Mouse (Mus musculus): ENCODE results near the gene Hoxa13. TPM values are rescaled to one million over a fixed set of nuclear protein-coding genes. Genes with fewer than 3 reads are reported as not detected.
A peak's percentile ranks its signal among the peaks of the same experiment; 100 is the strongest.

Gene Hoxa13
- total and polyA plus RNA-seq, 3 experiments = not detected

DNA sequence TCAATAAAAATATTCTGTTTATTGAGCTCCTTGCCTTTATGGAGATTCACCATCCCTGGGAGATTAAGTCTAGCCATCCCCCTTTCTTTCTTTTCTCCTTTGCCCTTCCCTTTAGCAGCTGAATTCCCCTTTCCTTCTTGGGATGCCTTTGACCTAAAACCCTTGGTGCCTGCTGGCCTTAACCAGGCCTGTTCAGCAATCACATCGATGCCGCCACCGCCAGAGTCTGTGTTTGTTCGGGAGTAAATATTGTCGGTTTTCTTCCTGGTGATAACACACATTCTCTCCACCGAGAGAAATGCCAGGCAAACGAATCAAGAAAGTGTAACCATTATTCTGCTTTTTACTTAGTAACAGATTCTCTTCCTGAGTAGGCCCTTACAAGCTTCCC lies 22.5 kb downstream of the Hoxa13 start:
- DNase-seq = peak in 1 of 2 experiments; percentile 13
- peaks cover 34% of the 10 kb centered on the region for H3K27me3 ChIP-seq (ENCODE audit: control insufficient read depth, insufficient read depth, low read length)
- WGBS = 11% methylated on average over 7 of the region's 7 CpGs

DNA sequence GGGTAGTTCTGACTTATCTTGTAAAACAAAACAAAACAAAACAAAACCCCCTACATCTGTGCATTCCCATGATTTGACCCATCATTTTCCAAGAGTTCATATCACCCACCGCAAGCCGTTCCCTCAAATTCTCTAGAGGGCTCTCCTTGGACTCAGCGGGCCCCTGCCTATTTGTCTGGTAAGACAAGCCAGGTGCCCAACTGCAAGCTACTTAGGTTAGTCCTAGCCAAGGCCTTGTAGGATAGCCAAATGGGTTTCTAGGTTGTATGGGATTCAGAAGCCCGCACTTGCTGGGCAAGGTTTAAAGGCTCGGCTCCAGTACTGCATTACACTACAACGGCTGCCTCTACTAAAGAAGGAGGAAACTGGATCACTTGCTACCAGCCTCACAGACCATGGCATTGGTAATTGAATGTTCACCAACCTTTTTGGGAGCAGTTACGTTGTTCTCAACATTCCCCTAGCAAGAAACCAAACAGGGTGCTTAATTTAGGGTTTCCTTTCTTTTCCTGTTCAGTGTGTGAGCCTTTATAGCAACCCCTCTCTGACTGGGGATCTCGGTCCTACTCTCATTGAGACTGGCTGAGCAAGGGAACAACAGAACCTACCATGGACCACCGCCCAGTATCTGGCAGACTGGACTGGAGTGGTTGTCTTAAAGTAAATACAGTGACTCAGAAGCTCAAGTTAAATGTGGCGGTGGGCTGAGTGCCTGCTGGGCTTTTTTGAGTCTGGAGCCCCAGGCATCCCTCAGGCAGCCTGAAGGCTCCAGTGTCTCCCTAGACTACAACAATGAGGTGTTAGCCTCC lies 23.1 kb downstream of the Hoxa13 start:
- peaks cover 38% of the 10 kb centered on the region for H3K27me3 ChIP-seq (ENCODE audit: control insufficient read depth, insufficient read depth, low read length)
- 13% methylated on average over 10 of the region's 10 CpGs for WGBS
- H3K4me3 ChIP-seq = no peak overlapping the region
- TF ChIP-seq POLR2A (IDR thresholded peaks at IDR 0.05; ENCODE audit: insufficient read depth, low read depth, low read length) (no peak), CTCF (IDR thresholded peaks at IDR 0.05) (no peak), EP300 (IDR thresholded peaks at IDR 0.05; ENCODE audit: insufficient read depth, low read depth, low read length) (no peak)
- no peaks in the 10 kb centered on the region for H3K79me2 ChIP-seq (replicated peaks; ENCODE audit: control insufficient read depth, insufficient read depth, low read length)
- H3K27ac ChIP-seq = no peak overlapping the region
- H3K9ac ChIP-seq (ENCODE audit: low read depth, low read length) = no peak overlapping the region
- no peaks in the 10 kb centered on the region for H3K36me3 ChIP-seq (ENCODE audit: control insufficient read depth, insufficient read depth, low read length)
- no peaks in the 10 kb centered on the region; the same call in 1 of the 2 replicates for H3K4me1 ChIP-seq (ENCODE audit: control insufficient read depth, insufficient read depth, low read length)
- peak in 1 of 2 experiments; percentile 14 for DNase-seq
- intact Hi-C loops (cut with DNase I) = no loop called here

More for the DNA sequence above, 22.5 kb downstream of the Hoxa13 start:
- no peak overlapping the region for H3K9ac ChIP-seq (ENCODE audit: low read depth, low read length)
- no peaks in the 10 kb centered on the region for H3K79me2 ChIP-seq (replicated peaks; ENCODE audit: control insufficient read depth, insufficient read depth, low read length)
- no peak overlapping the region for H3K27ac ChIP-seq
- intact Hi-C loops (cut with DNase I) = no loop called here
- no peaks in the 10 kb centered on the region; the same call in 1 of the 2 replicates for H3K4me1 ChIP-seq (ENCODE audit: control insufficient read depth, insufficient read depth, low read length)
- TF ChIP-seq POLR2A (IDR thresholded peaks at IDR 0.05; ENCODE audit: insufficient read depth, low read depth, low read length) (no peak), CTCF (IDR thresholded peaks at IDR 0.05) (no peak), EP300 (IDR thresholded peaks at IDR 0.05; ENCODE audit: insufficient read depth, low read depth, low read length) (no peak)
- no peaks in the 10 kb centered on the region for H3K36me3 ChIP-seq (ENCODE audit: control insufficient read depth, insufficient read depth, low read length)
- no peak overlapping the region for H3K4me3 ChIP-seq

DNA sequence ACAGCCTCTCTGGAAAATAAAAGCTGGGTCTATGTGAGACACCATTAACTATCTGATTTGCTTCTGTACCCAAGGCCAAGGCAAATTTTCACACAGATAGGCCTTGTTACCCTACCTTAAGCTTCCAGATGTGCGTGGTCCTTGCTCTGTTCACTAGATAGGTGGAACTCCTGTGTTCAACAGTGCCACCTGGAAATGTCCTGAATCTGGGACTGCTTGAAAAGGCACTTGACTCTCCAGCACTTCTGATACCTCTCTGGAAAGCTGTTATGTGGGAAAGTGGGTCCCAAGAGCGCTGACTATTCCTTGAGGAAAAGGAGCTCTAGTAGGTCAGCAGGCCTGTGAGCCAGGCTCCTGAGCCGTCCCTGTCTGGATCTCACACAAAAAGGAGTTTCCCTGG lies 23.9 kb downstream of the Hoxa13 start:
- Histone ChIP-seq H3K4me3 (no peak overlapping the region), H3K27me3 (ENCODE audit: control insufficient read depth, insufficient read depth, low read length) (peaks cover 44% of the 10 kb centered on the region), H3K36me3 (ENCODE audit: control insufficient read depth, insufficient read depth, low read length) (no peaks in the 10 kb centered on the region), H3K27ac (no peak overlapping the region), H3K4me1 (ENCODE audit: control insufficient read depth, insufficient read depth, low read length) (no peaks in the 10 kb centered on the region; the same call in 1 of the 2 replicates), H3K9ac (ENCODE audit: low read depth, low read length) (no peak overlapping the region), H3K79me2 (replicated peaks; ENCODE audit: control insufficient read depth, insufficient read depth, low read length) (no peaks in the 10 kb centered on the region)
- intact Hi-C loops (cut with DNase I) = no loop called here
- peak in 1 of 2 experiments; percentile 13 for DNase-seq
- TF ChIP-seq EP300 (IDR thresholded peaks at IDR 0.05; ENCODE audit: insufficient read depth, low read depth, low read length) = no peak
- WGBS = 21% methylated on average over 3 of the region's 3 CpGs

DNA sequence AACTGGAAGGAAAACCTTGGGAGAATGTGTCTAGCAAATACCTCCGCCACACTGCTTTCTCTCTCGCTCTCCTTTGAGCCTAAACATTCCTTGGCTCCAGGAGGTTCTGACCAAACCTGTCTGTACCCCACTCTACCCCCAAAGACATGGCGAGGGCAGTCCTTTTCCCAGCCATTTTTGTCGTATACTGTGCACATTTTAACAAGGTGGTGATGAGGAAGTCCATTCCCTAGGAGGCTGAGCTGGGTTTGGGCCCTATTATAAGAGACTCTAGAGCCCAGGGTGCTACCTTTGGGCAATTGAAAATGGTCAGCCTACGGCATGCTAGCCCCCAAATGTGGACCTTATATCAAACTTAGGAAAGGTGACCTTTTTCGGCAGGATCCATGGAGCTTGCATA lies 24.8 kb downstream of the Hoxa13 start:
- Histone ChIP-seq H3K36me3 (ENCODE audit: control insufficient read depth, insufficient read depth, low read length) (no peaks in the 10 kb centered on the region), H3K9ac (ENCODE audit: low read depth, low read length) (no peak overlapping the region), H3K27ac (no peak overlapping the region), H3K4me3 (no peak overlapping the region), H3K4me1 (ENCODE audit: control insufficient read depth, insufficient read depth, low read length) (no peaks in the 10 kb centered on the region; the same call in 1 of the 2 replicates), H3K79me2 (replicated peaks; ENCODE audit: control insufficient read depth, insufficient read depth, low read length) (no peaks in the 10 kb centered on the region), H3K27me3 (ENCODE audit: control insufficient read depth, insufficient read depth, low read length) (peaks cover 43% of the 10 kb centered on the region)
- DNase-seq = peak in 1 of 2 experiments; percentile 11
- 29% methylated on average over 6 of the region's 6 CpGs for WGBS
- intact Hi-C loops (cut with DNase I) = no loop called here
- TF ChIP-seq POLR2A (IDR thresholded peaks at IDR 0.05; ENCODE audit: insufficient read depth, low read depth, low read length) (no peak), CTCF (IDR thresholded peaks at IDR 0.05) (no peak), EP300 (IDR thresholded peaks at IDR 0.05; ENCODE audit: insufficient read depth, low read depth, low read length) (no peak)

DNA sequence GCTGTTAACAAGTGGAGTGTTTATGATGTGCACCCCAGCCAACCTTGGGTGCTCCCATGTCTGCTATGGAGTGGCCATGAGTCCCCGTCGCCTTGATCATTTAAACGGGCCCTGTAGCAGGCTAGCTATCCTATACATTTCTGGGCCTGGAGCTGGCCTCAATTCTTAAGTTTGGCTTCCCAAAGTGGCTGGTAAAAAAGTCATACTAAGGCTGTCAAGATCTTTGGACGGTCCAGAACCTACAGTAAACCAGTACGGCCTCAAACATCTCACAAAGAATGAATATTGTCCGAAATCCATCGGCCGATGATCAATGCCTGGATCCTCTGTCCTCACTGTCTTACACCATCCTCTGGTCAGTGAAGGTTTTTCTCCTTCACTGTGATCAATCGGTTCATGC lies 25.4 kb downstream of the Hoxa13 start:
- Histone ChIP-seq H3K4me1 (ENCODE audit: control insufficient read depth, insufficient read depth, low read length) (no peaks in the 10 kb centered on the region; the same call in 1 of the 2 replicates), H3K4me3 (no peak overlapping the region), H3K27ac (no peak overlapping the region), H3K79me2 (replicated peaks; ENCODE audit: control insufficient read depth, insufficient read depth, low read length) (no peaks in the 10 kb centered on the region), H3K27me3 (ENCODE audit: control insufficient read depth, insufficient read depth, low read length) (peaks cover 49% of the 10 kb centered on the region), H3K9ac (ENCODE audit: low read depth, low read length) (no peak overlapping the region), H3K36me3 (ENCODE audit: control insufficient read depth, insufficient read depth, low read length) (no peaks in the 10 kb centered on the region)
- TF ChIP-seq EP300 (IDR thresholded peaks at IDR 0.05; ENCODE audit: insufficient read depth, low read depth, low read length) (no peak), CTCF (IDR thresholded peaks at IDR 0.05) (no peak), POLR2A (IDR thresholded peaks at IDR 0.05; ENCODE audit: insufficient read depth, low read depth, low read length) (no peak)
- 37% methylated on average over 9 of the region's 9 CpGs for WGBS
- intact Hi-C loops (cut with DNase I) = no loop called here
- DNase-seq = peak; percentile 1 to 9

DNA sequence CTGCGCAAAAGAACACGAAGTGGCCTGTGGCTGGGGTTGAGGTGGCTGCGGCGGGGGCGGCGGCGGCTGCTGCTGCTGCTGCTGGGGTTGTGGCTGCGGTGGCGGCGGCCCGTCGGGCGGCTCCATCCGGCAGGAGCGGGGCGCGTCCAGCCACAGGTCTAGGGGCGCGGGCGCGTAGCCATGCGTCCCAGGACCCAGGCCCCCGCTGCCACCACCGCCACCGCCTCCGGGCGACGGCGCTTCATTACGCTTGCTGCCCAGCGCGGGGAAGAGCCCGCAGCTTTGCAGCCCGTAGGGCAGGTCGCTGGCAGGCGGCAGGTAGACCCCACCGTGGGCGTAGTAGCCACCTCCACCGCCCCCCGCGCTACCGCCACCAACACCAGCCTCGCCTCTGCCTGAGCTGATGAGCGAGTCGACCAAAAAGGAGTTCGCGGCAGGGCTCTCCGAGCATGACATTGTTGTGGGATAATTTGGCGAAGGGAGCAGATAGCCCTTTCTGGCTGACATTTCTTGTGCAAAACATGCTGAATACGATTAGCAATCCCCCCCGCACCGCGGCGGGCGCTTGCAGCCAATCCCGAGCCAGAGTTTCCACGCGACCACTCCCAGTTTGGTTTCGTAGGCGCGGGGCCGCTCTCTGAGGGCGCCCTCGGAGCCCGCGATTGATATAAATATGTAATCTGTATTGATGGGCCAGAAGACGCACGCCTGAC lies 26.1 kb downstream of the Hoxa13 start:
- intact Hi-C loops (cut with DNase I) = no loop called here
- Histone ChIP-seq H3K79me2 (replicated peaks; ENCODE audit: control insufficient read depth, insufficient read depth, low read length) (no peaks in the 10 kb centered on the region), H3K27ac (no peak overlapping the region), H3K4me1 (ENCODE audit: control insufficient read depth, insufficient read depth, low read length) (no peaks in the 10 kb centered on the region; the same call in 1 of the 2 replicates), H3K9ac (ENCODE audit: low read depth, low read length) (no peak overlapping the region), H3K4me3 (no peak overlapping the region), H3K27me3 (ENCODE audit: control insufficient read depth, insufficient read depth, low read length) (peaks cover 53% of the 10 kb centered on the region), H3K36me3 (ENCODE audit: control insufficient read depth, insufficient read depth, low read length) (no peaks in the 10 kb centered on the region)
- peak in 1 of 2 experiments; percentile 20 for DNase-seq
- TF ChIP-seq CTCF (IDR thresholded peaks at IDR 0.05) (no peak), EP300 (IDR thresholded peaks at IDR 0.05; ENCODE audit: insufficient read depth, low read depth, low read length) (no peak), POLR2A (IDR thresholded peaks at IDR 0.05; ENCODE audit: insufficient read depth, low read depth, low read length) (no peak)
- 3% methylated on average over 67 of the region's 68 CpGs for WGBS
